Mouse (Mus musculus) retina, postnatal 7 days (tissue): ENCODE measurements at regions not wholly inside any gene's neighbourhood (a gene's known extent, or its start where the extent isn't known, plus 50 kb on each side); places are given as distances from the start of the nearest gene placed in this dataset.
A peak's percentile ranks its signal among the peaks of the same experiment; 100 is the strongest.
"Not testable (repeated sequence)": the region's sequence is repeated elsewhere in the genome, so short reads cannot be mapped to it uniquely, and the experiment has no call there.

Experiments
- DNase-seq: peaks from one replicate; pipeline ENCODE4 v3.0.0-alpha.2; 2012; ENCODE audit warnings: low read depth, low spot score

GRCm38 (mm10) chr15:34027111-34027510 is 330.6 kb downstream of the 9430069I07Rik start:
- not testable (repeated sequence) for DNase-seq

DNA sequence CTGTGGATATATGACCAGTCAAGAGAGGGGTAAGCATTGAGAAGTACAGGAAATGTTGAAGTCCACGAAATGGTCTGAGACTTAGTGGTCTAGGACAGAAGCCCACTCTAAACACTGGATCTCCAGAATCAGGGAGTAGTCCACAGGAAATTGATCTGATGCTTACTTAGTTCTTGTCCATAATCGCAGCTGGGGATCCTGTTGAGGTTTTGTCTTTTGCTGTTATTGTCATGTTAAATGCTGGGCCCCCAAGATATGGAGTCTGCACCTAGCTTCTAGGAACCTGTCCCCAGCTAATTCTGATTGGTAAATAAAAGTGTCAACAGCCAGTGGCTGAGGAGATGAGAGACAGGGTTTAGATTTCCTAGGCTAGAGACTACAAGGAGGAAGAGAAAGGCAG is 332.3 kb downstream of the 9430069I07Rik start:
- DNase-seq: no peak

- peak; percentile 55 for DNase-seq
Observed at GRCm38 (mm10) chr15:34021857-34022256, 335.8 kb downstream of the 9430069I07Rik start.

- DNase-seq: no peak
Observed at GRCm38 (mm10) chr15:34016397-34017156, 341.1 kb downstream of the 9430069I07Rik start.

- no peak for DNase-seq
Observed at GRCm38 (mm10) chr15:34008591-34008990, 349.1 kb downstream of the 9430069I07Rik start.

DNA sequence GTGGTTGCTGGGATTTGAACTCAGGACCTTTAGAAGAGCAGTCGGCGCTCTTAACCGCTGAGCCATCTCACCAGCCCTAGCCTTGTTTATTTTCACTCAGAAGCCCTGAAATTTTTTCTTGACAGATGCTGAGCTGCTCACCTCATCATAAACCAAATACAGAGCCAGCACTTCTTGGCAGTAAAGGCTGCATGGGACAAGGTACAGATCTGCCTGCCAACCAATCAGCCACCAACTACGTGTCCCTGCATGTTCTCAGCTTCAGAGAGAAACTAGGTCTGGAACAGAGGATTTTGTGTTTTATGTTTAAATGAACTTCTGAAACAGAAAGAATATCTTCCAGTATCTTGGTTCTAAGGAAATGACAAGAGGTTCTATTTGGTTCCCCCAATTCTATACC is 365.3 kb downstream of the 9430069I07Rik start:
- DNase-seq: no peak

DNA sequence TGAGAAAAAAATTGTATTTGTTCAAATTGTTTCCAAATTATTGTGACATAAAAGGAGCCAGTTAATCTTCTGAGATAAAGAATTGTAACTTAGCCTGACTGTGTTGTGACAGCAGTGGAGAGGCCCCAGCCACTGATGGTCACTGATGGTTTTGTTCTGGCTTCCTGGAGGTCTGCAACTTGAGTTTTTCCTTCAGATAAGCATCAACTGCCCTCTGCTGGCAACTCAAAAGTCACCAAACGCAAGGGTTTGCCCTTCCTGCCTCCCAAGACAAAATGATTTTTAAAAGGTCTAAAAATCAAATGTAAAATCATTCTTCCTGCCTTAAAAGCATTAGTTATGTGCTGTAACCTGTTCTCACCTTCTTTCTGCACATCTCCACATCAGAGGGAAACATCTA is 382.6 kb downstream of the 9430069I07Rik start:
- no peak for DNase-seq

DNA sequence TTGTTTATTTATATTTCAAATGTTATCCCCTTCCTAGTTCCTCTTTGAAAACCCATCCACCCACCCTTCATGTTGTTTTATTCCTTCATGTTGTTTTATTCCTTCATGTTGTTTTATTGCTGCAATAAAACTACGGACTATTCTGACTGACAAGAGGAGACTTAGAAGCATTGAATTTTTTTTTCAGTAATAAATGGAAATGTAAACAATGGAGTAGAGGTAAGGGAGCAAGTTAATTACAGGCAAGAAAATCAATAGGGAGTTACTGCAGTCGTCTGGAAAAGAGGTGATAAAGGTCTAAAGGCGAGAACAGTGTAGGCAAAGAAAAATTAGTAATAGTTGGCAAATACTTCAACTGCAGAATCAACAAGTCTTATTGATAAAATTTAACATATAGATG is 384.2 kb downstream of the 9430069I07Rik start:
- DNase-seq: no peak

GRCm38 (mm10) chr15:33969409-33969808 is 388.3 kb downstream of the 9430069I07Rik start:
- no peak for DNase-seq

DNA sequence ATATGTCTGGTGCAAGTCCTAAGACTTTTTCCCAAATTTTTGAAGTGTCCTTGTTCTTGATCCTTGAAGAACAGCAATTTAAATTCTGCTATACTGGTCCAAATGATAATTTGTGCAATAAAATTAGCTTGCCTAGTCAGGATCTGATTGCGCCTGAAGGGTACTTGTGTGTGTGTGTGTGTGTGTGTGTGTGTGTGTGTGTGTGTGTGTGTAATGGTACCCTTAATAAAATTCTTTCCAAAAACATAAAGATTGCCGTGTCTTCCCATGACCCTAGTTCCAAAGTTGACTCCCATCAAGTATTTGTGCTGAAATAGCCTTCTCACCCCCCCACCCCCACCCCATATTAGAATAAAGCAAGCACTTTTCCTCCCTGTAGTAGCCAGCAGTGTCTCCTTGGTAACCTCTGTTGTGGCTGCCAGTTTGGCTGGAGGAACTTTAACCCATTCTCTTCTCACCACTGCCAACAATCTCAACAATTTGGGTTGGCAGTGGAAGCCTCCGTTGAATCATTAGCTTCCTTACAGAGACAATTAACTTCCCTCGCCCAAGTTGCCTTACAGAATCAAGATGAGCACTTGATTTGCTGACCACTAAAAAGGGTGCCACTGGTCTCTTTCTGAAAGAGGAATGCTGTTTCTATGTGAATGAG is 422.5 kb downstream of the 9430069I07Rik start:
- DNase-seq: no peak

DNA sequence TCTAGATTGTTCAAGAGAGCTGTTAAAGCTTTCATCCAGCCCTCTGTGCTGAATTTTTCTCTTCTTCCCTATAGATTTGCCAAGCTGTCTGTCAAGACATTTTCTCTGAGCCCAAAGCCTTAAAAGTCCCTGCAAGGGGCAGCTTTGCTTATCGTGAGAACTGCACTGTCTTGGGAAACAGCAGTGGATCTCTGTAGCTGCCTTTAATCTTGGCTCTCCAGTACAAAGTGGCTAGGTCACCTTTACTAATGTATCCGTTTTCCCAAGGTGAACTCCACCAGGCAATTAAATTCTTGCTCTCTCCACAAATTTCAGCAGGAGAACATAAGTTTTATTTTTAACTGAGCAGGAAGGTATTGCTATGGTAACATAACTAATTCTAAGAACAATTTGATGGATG is 431.2 kb downstream of the 9430069I07Rik start:
- no peak for DNase-seq

- DNase-seq: no peak
Observed at GRCm38 (mm10) chr15:33924094-33924890, 433.4 kb downstream of the 9430069I07Rik start.

GRCm38 (mm10) chr15:33914891-33915290 is 442.8 kb downstream of the 9430069I07Rik start:
- DNase-seq: no peak

GRCm38 (mm10) chr15:33906727-33907479 is 450.8 kb downstream of the 9430069I07Rik start:
- no peak for DNase-seq

GRCm38 (mm10) chr15:33896076-33896475 is 461.6 kb downstream of the 9430069I07Rik start:
- DNase-seq: no peak

DNA sequence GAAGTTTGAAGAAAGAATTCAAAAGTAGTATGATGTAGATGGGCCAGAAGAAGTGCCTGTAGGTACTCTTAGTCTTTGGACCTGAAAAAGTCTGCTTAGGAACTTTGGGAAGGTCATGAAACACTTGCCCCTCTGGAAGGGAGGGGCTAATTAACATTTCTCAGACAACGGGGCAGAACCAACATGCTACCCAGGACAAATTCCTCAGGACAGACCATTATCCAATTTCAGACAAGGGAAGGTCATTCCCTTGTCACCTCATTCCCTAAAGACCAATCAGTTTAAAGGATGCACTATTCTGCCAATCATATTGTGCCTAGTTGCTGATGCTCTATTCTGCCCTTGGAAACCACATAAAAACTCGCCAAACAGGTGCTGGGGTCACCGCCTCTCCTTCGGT is 467.1 kb downstream of the 9430069I07Rik start:
- DNase-seq: no peak

GRCm38 (mm10) chr15:33888865-33889368 is 468.8 kb downstream of the 9430069I07Rik start:
- no peak for DNase-seq

DNA sequence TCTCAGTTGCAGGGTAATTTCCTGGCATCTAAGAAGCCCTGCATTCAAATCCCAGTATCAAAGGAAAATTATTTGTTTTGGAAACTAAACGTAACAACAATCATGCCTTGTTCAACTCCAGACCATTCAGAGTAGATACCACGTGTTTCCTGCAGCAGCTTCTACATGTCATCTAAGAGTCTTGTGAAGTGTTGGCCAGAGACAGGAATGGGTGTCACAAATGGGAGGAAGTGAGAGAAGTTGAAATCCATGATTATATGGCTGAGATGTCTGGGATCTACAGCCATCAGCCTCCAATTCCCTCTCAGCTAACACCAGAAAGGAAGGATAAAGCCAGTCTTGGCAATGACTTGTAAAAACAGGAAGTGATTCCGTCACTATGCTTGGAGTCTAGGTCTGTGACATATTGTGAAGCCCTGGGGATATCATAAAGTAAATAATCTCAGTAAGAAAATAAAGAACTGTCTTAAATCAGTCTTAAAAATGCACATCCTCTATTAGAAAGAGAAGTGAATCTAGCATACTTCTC is 495.4 kb downstream of the 9430069I07Rik start:
- DNase-seq: no peak

GRCm38 (mm10) chr15:33825435-33826088 is 532.1 kb downstream of the 9430069I07Rik start:
- no peak for DNase-seq

GRCm38 (mm10) chr15:33824826-33825225 is 532.8 kb downstream of the 9430069I07Rik start:
- no peak for DNase-seq

DNA sequence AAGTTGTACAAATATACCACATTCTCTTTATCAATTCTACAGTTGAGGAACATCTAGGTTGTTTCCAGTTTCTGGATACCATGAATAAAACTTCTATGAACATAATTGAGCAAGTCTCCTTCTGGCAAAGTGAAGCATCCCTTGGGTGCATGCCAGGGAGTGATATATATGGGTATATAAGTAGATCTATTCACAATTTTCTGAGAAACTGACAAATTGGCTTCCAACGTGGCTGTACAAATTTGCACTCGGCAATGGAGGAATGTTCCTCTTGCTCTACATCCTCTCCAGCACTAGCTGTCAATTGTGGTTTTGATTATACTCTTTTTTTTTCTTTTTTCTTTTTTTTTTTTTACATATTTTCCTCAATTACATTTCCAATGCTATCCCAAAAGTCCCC is 576.7 kb downstream of the 9430069I07Rik start:
- DNase-seq: no peak
